31 mouse cellular contexts compared by ENCODE assay signal in genomic region chr4:114567594-114567993, GRCm38 (mm10).
DNase-seq lines count a peak whose midpoint lies in the region; ATAC-seq and TF ChIP-seq lines count a peak whose summit lies in the region.
"Had no signal": no experiment of that assay in that cellular context is flagged by ENCODE, and none has a peak within 500 bp of the region (broad histone marks: within the 10 kb centered on the region; RNA-seq: fewer than 3 reads in every experiment).

No protein-coding gene starts in this region.

- H3K4me1 ChIP-seq in forebrain, embryonic 11.5 days (replicated peaks; ENCODE audit: control insufficient read depth, insufficient read depth, low read length): no peaks in the 10 kb centered on the region
- no peaks in the 10 kb centered on the region for H3K4me1 ChIP-seq in forebrain, postnatal 0 days (ENCODE audit: insufficient read depth)
- H3K4me1 ChIP-seq in midbrain, embryonic 10.5 days: peaks cover 26% of the 10 kb centered on the region
- no peaks in the 10 kb centered on the region; the same call in 1 of the 2 replicates for H3K4me1 ChIP-seq in midbrain, postnatal 0 days (ENCODE audit: insufficient read depth, low read length)
- H3K4me1 ChIP-seq in embryonic facial prominence, embryonic 10.5 days: peaks cover 45% of the 10 kb centered on the region
- peaks cover 21% of the 10 kb centered on the region for H3K4me1 ChIP-seq in limb, embryonic 11.5 days (ENCODE audit: control insufficient read depth, insufficient read depth, low read length)
- H3K4me1 ChIP-seq: neural tube, embryonic 13.5 days had no signal

- WGBS in forebrain, embryonic 11.5 days: 72% methylated on average over 6 of the region's 6 CpGs
- WGBS in forebrain, postnatal 0 days: 80% methylated on average over 6 of the region's 6 CpGs
- 70% methylated on average over 6 of the region's 6 CpGs for WGBS in midbrain, embryonic 10.5 days
- 79% methylated on average over 6 of the region's 6 CpGs for WGBS in midbrain, postnatal 0 days
- WGBS in embryonic facial prominence, embryonic 10.5 days: 32% methylated on average over 6 of the region's 6 CpGs
- 9% methylated on average over 6 of the region's 6 CpGs for WGBS in limb, embryonic 11.5 days

- H3K9ac ChIP-seq in forebrain, embryonic 11.5 days (ENCODE audit: low read length): no peak overlapping the region
- no peak overlapping the region for H3K9ac ChIP-seq in forebrain, postnatal 0 days
- H3K9ac ChIP-seq in midbrain, postnatal 0 days (replicated peaks; ENCODE audit: low read length, poor library complexity, severe bottlenecking): no peak overlapping the region
- no peak overlapping the region for H3K9ac ChIP-seq in limb, embryonic 11.5 days (ENCODE audit: low read length)
- H3K9ac ChIP-seq: embryonic facial prominence, embryonic 13.5 days; forebrain, embryonic 12.5 days; heart, embryonic 12.5 days; liver, embryonic 14.5 days; neural tube, embryonic 13.5 days had no signal

- no peak overlapping the region for H3K27ac ChIP-seq in forebrain, embryonic 11.5 days (ENCODE audit: low read depth, low read length)
- no peak overlapping the region for H3K27ac ChIP-seq in forebrain, postnatal 0 days (ENCODE audit: low read depth, low read length)
- H3K27ac ChIP-seq in midbrain, embryonic 10.5 days (replicated peaks): 0 out of 2 replicates have a peak overlapping the region, but pooled peaks have one; percentile 13
- H3K27ac ChIP-seq in midbrain, postnatal 0 days (ENCODE audit: low read depth, low read length): no peak overlapping the region
- H3K27ac ChIP-seq in embryonic facial prominence, embryonic 10.5 days (replicated peaks): peak overlapping the region; percentile 71
- no peak overlapping the region for H3K27ac ChIP-seq in limb, embryonic 11.5 days (replicated peaks; ENCODE audit: low read depth, low read length)
- H3K27ac ChIP-seq: embryonic facial prominence, embryonic 13.5 days; forebrain, embryonic 12.5 days; gastrocnemius, adult 2 months; heart, adult 2 months; liver, embryonic 14.5 days; macrophage; neural tube, embryonic 13.5 days had no signal

- H3K4me3 ChIP-seq in forebrain, embryonic 11.5 days (ENCODE audit: low read depth, low read length): no peak overlapping the region
- no peak overlapping the region for H3K4me3 ChIP-seq in forebrain, postnatal 0 days (ENCODE audit: low read depth, low read length)
- no peak overlapping the region for H3K4me3 ChIP-seq in midbrain, embryonic 10.5 days
- no peak overlapping the region for H3K4me3 ChIP-seq in midbrain, postnatal 0 days (ENCODE audit: low read depth, low read length)
- no peak overlapping the region for H3K4me3 ChIP-seq in embryonic facial prominence, embryonic 10.5 days
- H3K4me3 ChIP-seq in limb, embryonic 11.5 days (ENCODE audit: low read depth, low read length): no peak overlapping the region
- H3K4me3 ChIP-seq: embryonic facial prominence, embryonic 13.5 days; forebrain, embryonic 12.5 days; gastrocnemius, adult 2 months; heart, adult 2 months; heart, embryonic 12.5 days; myocyte; neural tube, embryonic 13.5 days had no signal

- H3K36me3 ChIP-seq in forebrain, embryonic 11.5 days (ENCODE audit: control insufficient read depth, insufficient read depth, low read length): no peaks in the 10 kb centered on the region
- no peaks in the 10 kb centered on the region for H3K36me3 ChIP-seq in forebrain, postnatal 0 days (ENCODE audit: insufficient read depth)
- no peaks in the 10 kb centered on the region for H3K36me3 ChIP-seq in midbrain, embryonic 10.5 days
- H3K36me3 ChIP-seq in midbrain, postnatal 0 days (ENCODE audit: insufficient read depth, low read length): no peaks in the 10 kb centered on the region
- H3K36me3 ChIP-seq in embryonic facial prominence, embryonic 10.5 days (replicated peaks): no peaks in the 10 kb centered on the region
- H3K36me3 ChIP-seq in limb, embryonic 11.5 days (ENCODE audit: control insufficient read depth, insufficient read depth, low read length): no peaks in the 10 kb centered on the region
- H3K36me3 ChIP-seq: embryonic facial prominence, embryonic 13.5 days; forebrain, embryonic 12.5 days; G1E; heart, embryonic 12.5 days; neural tube, embryonic 13.5 days had no signal

- no peak for TF ChIP-seq CTCF in forebrain, postnatal 0 days (IDR thresholded peaks at IDR 0.05; ENCODE audit: low read depth)
- TF ChIP-seq CTCF in midbrain, postnatal 0 days (IDR thresholded peaks at IDR 0.05): no peak

- DNase-seq in forebrain, embryonic 11.5 days (ENCODE audit: low spot score): no peak
- no peak for DNase-seq in forebrain, postnatal 0 days
- DNase-seq in midbrain, embryonic 10.5 days (ENCODE audit: low spot score): no peak
- DNase-seq in midbrain, postnatal 0 days (ENCODE audit: low spot score): no peak
- DNase-seq in embryonic facial prominence, embryonic 10.5 days (ENCODE audit: low spot score): peak; percentile 85
- DNase-seq in limb, embryonic 11.5 days (ENCODE audit: low spot score): peak; percentile 79
- no peak for DNase-seq in spleen, postnatal 10 days (ENCODE audit: low spot score in 2 of 2)
- no peak for DNase-seq in urinary bladder, postnatal 25 days (ENCODE audit: low spot score)
- DNase-seq: adrenal gland, postnatal 14 days; cerebellum, adult 11-12 months; cerebellum, adult 9-11 months; gastrocnemius, adult 2 months; heart, adult 2 months; heart, postnatal 4 days; left cerebral cortex, postnatal 4 days; liver; lung, adult 2 months; lung, postnatal 10 days; right cerebral cortex, postnatal 25 days; thymus, postnatal 25 days had no signal

- H3K4me2 ChIP-seq in forebrain, embryonic 11.5 days (ENCODE audit: low read depth, low read length, severe bottlenecking): no peak overlapping the region
- no peak overlapping the region for H3K4me2 ChIP-seq in forebrain, postnatal 0 days (ENCODE audit: low read depth)
- H3K4me2 ChIP-seq in midbrain, postnatal 0 days (ENCODE audit: low read depth, low read length, poor library complexity, severe bottlenecking): no peak overlapping the region
- no peak overlapping the region for H3K4me2 ChIP-seq in limb, embryonic 11.5 days (ENCODE audit: low read depth, severe bottlenecking)
- H3K4me2 ChIP-seq: embryonic facial prominence, embryonic 13.5 days; forebrain, embryonic 12.5 days; heart, embryonic 12.5 days; midbrain, embryonic 11.5 days; neural tube, embryonic 13.5 days had no signal

- H3K9me3 ChIP-seq in forebrain, embryonic 11.5 days (ENCODE audit: control insufficient read depth, low read length): no peaks in the 10 kb centered on the region
- no peaks in the 10 kb centered on the region for H3K9me3 ChIP-seq in forebrain, postnatal 0 days (ENCODE audit: low read length)
- H3K9me3 ChIP-seq in midbrain, embryonic 10.5 days (replicated peaks): no peaks in the 10 kb centered on the region
- H3K9me3 ChIP-seq in midbrain, postnatal 0 days (ENCODE audit: low read length): no peaks in the 10 kb centered on the region
- H3K9me3 ChIP-seq in embryonic facial prominence, embryonic 10.5 days: no peaks in the 10 kb centered on the region
- H3K9me3 ChIP-seq in limb, embryonic 11.5 days (ENCODE audit: control insufficient read depth, low read length): no peaks in the 10 kb centered on the region
- H3K9me3 ChIP-seq: embryonic facial prominence, embryonic 13.5 days; forebrain, embryonic 12.5 days; heart, embryonic 12.5 days; neural tube, embryonic 13.5 days had no signal

- 0 out of 2 replicates have a peak, but pooled peaks have one; percentile 32 for ATAC-seq in forebrain, embryonic 11.5 days (replicated peaks; ENCODE audit: low FRiP score)
- ATAC-seq in forebrain, postnatal 0 days: no peak
- no peak for ATAC-seq in midbrain, postnatal 0 days (ENCODE audit: low FRiP score)
- peak; percentile 69; the same call in 1 of the 2 replicates for ATAC-seq in limb, embryonic 11.5 days (ENCODE audit: insufficient number of reproducible peaks, low FRiP score, low TSS enrichment, low read depth)
- ATAC-seq: intestine, postnatal 0 days; midbrain, embryonic 16.5 days had no signal

- H3K27me3 ChIP-seq in forebrain, embryonic 11.5 days (ENCODE audit: control insufficient read depth, insufficient read depth, low read length): no peaks in the 10 kb centered on the region
- H3K27me3 ChIP-seq in forebrain, postnatal 0 days (ENCODE audit: insufficient read depth, low read length): no peaks in the 10 kb centered on the region
- H3K27me3 ChIP-seq in midbrain, embryonic 10.5 days (ENCODE audit: low read depth, poor library complexity, severe bottlenecking): no peaks in the 10 kb centered on the region
- no peaks in the 10 kb centered on the region for H3K27me3 ChIP-seq in midbrain, postnatal 0 days (ENCODE audit: insufficient read depth, low read length)
- H3K27me3 ChIP-seq in embryonic facial prominence, embryonic 10.5 days (replicated peaks; ENCODE audit: low read depth, poor library complexity, severe bottlenecking): peaks cover 11% of the 10 kb centered on the region
- peaks cover 41% of the 10 kb centered on the region for H3K27me3 ChIP-seq in limb, embryonic 11.5 days (ENCODE audit: control insufficient read depth, insufficient read depth, low read length)
- H3K27me3 ChIP-seq: forebrain, embryonic 12.5 days; neural tube, embryonic 13.5 days had no signal

Comparison
In these comparisons a context has a peak if more than half of its experiments do, and no peak if none do; other contexts are left out.
1. ATAC-seq: peak in forebrain, embryonic 11.5 days (single experiment) and limb, embryonic 11.5 days (single experiment); none in forebrain, postnatal 0 days (single experiment) and midbrain, postnatal 0 days (single experiment).
2. H3K27ac ChIP-seq: peak in midbrain, embryonic 10.5 days (single experiment) and embryonic facial prominence, embryonic 10.5 days (single experiment); none in forebrain, embryonic 11.5 days (single experiment), forebrain, postnatal 0 days (single experiment), midbrain, postnatal 0 days (single experiment) and limb, embryonic 11.5 days (single experiment).
3. DNase-seq: peak in embryonic facial prominence, embryonic 10.5 days (single experiment) and limb, embryonic 11.5 days (single experiment); none in forebrain, embryonic 11.5 days (single experiment), forebrain, postnatal 0 days (single experiment), midbrain, embryonic 10.5 days (single experiment), midbrain, postnatal 0 days (single experiment), spleen, postnatal 10 days (0 of 2) and urinary bladder, postnatal 25 days (single experiment).